12 mouse cellular contexts compared by ENCODE assay signal in the genomic region with DNA sequence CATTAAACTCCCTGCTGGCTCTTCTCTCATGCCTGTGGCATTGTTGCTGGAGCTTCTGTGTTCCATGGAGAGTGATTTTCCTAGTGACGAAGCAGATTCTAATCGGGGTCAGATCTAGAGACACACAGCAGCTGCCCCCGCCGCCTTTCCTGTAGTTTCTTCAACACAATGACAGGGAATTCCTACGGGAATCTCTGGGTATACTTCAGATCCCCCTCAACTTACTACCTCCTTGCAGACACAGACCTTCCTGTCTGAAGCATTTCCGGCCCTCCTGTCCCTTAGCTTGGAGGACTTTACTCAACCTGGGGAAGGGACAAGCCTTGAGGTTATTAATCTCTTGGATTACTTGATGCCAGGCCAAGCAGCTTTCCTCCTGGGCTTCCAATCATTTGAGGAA.
DNase-seq lines count a peak whose midpoint lies in the region; ATAC-seq and TF ChIP-seq lines count a peak whose summit lies in the region.
"Had no signal": no experiment of that assay in that cellular context is flagged by ENCODE, and none has a peak within 500 bp of the region (broad histone marks: within the 10 kb centered on the region; RNA-seq: fewer than 3 reads in every experiment).

No protein-coding gene starts in this region.

- no peaks in the 10 kb centered on the region for H3K9me3 ChIP-seq in lung, embryonic 14.5 days (ENCODE audit: low read depth, low read length)
- H3K9me3 ChIP-seq: embryonic facial prominence, embryonic 15.5 days; intestine, embryonic 15.5 days had no signal

- no peak overlapping the region for H3K9ac ChIP-seq in lung, embryonic 14.5 days
- H3K9ac ChIP-seq: embryonic facial prominence, embryonic 15.5 days; intestine, embryonic 15.5 days; liver, postnatal 0 days had no signal

- peak overlapping the region; percentile 67; the same call in 1 of the 2 replicates for H3K27ac ChIP-seq in lung, embryonic 14.5 days (ENCODE audit: low read depth)
- H3K27ac ChIP-seq: intestine, embryonic 15.5 days had no signal

- intact Hi-C loops in heart, postnatal 10 days (cut with DNase I), result loop anchor here (5.0 kb wide), 1 partner anchor 106 kb away; no protein-coding TSS in a partner anchor

- H3K4me3 ChIP-seq in lung, embryonic 14.5 days (ENCODE audit: low read depth, low read length), result no peak overlapping the region
- no peak overlapping the region for H3K4me3 ChIP-seq in lung, adult 2 months (replicated peaks; ENCODE audit: extremely low read depth, low read depth, low read length)
- H3K4me3 ChIP-seq: embryonic facial prominence, embryonic 15.5 days; intestine, embryonic 15.5 days had no signal

- DNase-seq in lung, embryonic 14.5 days, result peak; percentile 66
- DNase-seq in lung, adult 2 months, result no peak
- peak; percentile 44 to 45 for DNase-seq in heart, postnatal 10 days
- DNase-seq in kidney, postnatal 25 days, result peak; percentile 68 to 85
- DNase-seq in embryo, embryonic 10 days (ENCODE audit: low spot score), result no peak
- no peak for DNase-seq in ovary, postnatal 14 days (ENCODE audit: low spot score)
- no peak for DNase-seq in urinary bladder, postnatal 25 days (ENCODE audit: low spot score)
- DNase-seq: cerebellum, adult 9-10 months; gastrocnemius, postnatal 10 days; liver, postnatal 0 days had no signal

- no peaks in the 10 kb centered on the region for H3K4me1 ChIP-seq in lung, embryonic 14.5 days (ENCODE audit: insufficient read depth)
- H3K4me1 ChIP-seq in lung, adult 2 months (ENCODE audit: control insufficient read depth, insufficient read depth, low read length), result peaks cover 8% of the 10 kb centered on the region
- H3K4me1 ChIP-seq: embryonic facial prominence, embryonic 15.5 days had no signal

- no peak for TF ChIP-seq CTCF in lung, embryonic 14.5 days (IDR thresholded peaks at IDR 0.05; ENCODE audit: low read depth)
- TF ChIP-seq CTCF in lung, adult 2 months (IDR thresholded peaks at IDR 0.05; ENCODE audit: insufficient read depth, low read length), result no peak

- no peaks in the 10 kb centered on the region for H3K36me3 ChIP-seq in lung, embryonic 14.5 days (ENCODE audit: insufficient read depth)
- H3K36me3 ChIP-seq: embryonic facial prominence, embryonic 15.5 days; intestine, embryonic 15.5 days had no signal

- no peaks in the 10 kb centered on the region for H3K27me3 ChIP-seq in lung, embryonic 14.5 days (ENCODE audit: insufficient read depth, low read length)
- H3K27me3 ChIP-seq: embryonic facial prominence, embryonic 15.5 days; intestine, embryonic 15.5 days had no signal

- no peak overlapping the region for H3K4me2 ChIP-seq in lung, embryonic 14.5 days
- H3K4me2 ChIP-seq: embryonic facial prominence, embryonic 15.5 days; intestine, embryonic 15.5 days had no signal

- 74% methylated on average over 6 of the region's 6 CpGs for WGBS in lung, embryonic 14.5 days
- 55% methylated on average over 6 of the region's 6 CpGs for WGBS in lung, adult 2 months

- no peak for ATAC-seq in lung, embryonic 14.5 days (ENCODE audit: insufficient read depth)
- ATAC-seq: intestine, embryonic 15.5 days; liver, postnatal 0 days had no signal

- TF ChIP-seq POLR2A in lung, adult 2 months (IDR thresholded peaks at IDR 0.05; ENCODE audit: borderline replicate concordance, extremely low read depth, low read depth, low read length), result no peak

Comparison
In these comparisons a context has a peak if more than half of its experiments do, and no peak if none do; other contexts are left out.
1. DNase-seq: peak in lung, embryonic 14.5 days (single experiment), heart, postnatal 10 days (2 of 2) and kidney, postnatal 25 days (2 of 2); none in lung, adult 2 months (single experiment), embryo, embryonic 10 days (single experiment), ovary, postnatal 14 days (single experiment) and urinary bladder, postnatal 25 days (single experiment).